Mouse (Mus musculus) embryonic facial prominence, embryonic 12.5 days (tissue): ENCODE data around the gene Cmtm8. TPM values are rescaled to one million over a fixed set of nuclear protein-coding genes. Genes with fewer than 3 reads are reported as not detected.

Experiments used
- ATAC-seq: fragments of 200-750 bp; cut with Nextera tagmentation; 2 replicates; pipeline ENCODE4 v1.8.0; 2017; ENCODE audit not compliant: insufficient number of reproducible peaks, insufficient read depth, low FRiP score, low TSS enrichment
- H3K27ac ChIP-seq: fragments of 300-500 bp; sonication (generic); 2 replicates; pipeline ENCODE4 v1.5.1; 2016; ENCODE audit warnings: mild to moderate bottlenecking
- H3K27me3 ChIP-seq: fragments of 300-500 bp; sonication (generic); 2 replicates; pipeline ENCODE4 v1.6.1; 2016; ENCODE audit warnings: mild to moderate bottlenecking, moderate library complexity
- H3K36me3 ChIP-seq: fragments of 300-500 bp; sonication (generic); 2 replicates; pipeline ENCODE4 v1.6.1; 2016; ENCODE audit warnings: mild to moderate bottlenecking
- H3K4me1 ChIP-seq: fragments of 300-500 bp; sonication (generic); 2 replicates; pipeline ENCODE4 v1.6.1; 2016
- H3K4me2 ChIP-seq: fragments of 300-500 bp; sonication (generic); replicated peaks from 2 replicates; pipeline ENCODE4 v1.6.1; 2016; ENCODE audit warnings: mild to moderate bottlenecking, moderate library complexity
- H3K4me3 ChIP-seq: fragments of 300-500 bp; sonication (generic); 2 replicates; pipeline ENCODE4 v1.5.1; 2016; ENCODE audit warnings: mild to moderate bottlenecking
- H3K9ac ChIP-seq: fragments of 300-500 bp; sonication (generic); 2 replicates; pipeline ENCODE4 v1.6.1; 2016; ENCODE audit warnings: mild to moderate bottlenecking, moderate library complexity
- H3K9me3 ChIP-seq: fragments of 300-500 bp; sonication (generic); 2 replicates; pipeline ENCODE4 v1.6.1; 2016; ENCODE audit warnings: mild to moderate bottlenecking, moderate library complexity
- WGBS: fragments of 180-500 bp; shearing (Covaris S2); methylation state at CpG from one replicate; pipeline ENCODE4 v1.1.7; 2016; 5-methylcytosine and 5-hydroxymethylcytosine counted together
- polyA plus RNA-seq: library from polyadenylated mRNA; unstranded; fragments of >200 nt; fragmentation: Nextera tagmentation; extraction: Ambion mirVana; gene quantifications from 2 replicates; pipeline ENCODE4 v1.2.1, GENCODE M21; 2016

Gene Cmtm8
- polyA plus RNA-seq, 1 experiment from 2014 or later = 14.2 TPM

DNA sequence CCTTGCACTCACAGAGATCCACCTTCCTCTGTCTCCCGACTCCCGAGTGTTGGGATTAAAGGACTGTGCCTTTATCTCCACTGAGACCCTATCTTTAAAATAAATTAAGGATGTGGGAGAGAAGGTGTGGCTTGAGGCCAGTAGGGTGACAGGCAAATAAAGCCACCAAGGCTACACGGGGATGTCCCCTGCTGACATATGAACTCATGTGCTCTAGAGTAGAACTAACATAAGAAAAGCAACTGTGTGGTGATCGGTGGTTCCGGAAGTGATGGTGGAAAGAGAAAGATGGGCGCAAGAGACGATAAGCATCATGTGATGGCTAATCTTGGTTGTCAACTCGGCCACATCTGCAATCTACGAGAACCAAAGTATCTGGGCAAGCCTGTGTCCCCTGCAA, 91.6 kb downstream of the Cmtm8 start:
- H3K27me3 ChIP-seq = no peaks in the 10 kb centered on the region
- H3K36me3 ChIP-seq = peaks cover 31% of the 10 kb centered on the region
- H3K9me3 ChIP-seq = no peaks in the 10 kb centered on the region
- no peak overlapping the region for H3K27ac ChIP-seq
- H3K4me2 ChIP-seq = no peak overlapping the region
- no peak overlapping the region for H3K4me3 ChIP-seq
- peaks cover 6% of the 10 kb centered on the region; the same call in 1 of the 2 replicates for H3K4me1 ChIP-seq
- ATAC-seq = no peak
- H3K9ac ChIP-seq = peak overlapping the region; percentile 60; the same call in 1 of the 2 replicates
- WGBS = 73% methylated on average over 9 of the region's 9 CpGs

DNA sequence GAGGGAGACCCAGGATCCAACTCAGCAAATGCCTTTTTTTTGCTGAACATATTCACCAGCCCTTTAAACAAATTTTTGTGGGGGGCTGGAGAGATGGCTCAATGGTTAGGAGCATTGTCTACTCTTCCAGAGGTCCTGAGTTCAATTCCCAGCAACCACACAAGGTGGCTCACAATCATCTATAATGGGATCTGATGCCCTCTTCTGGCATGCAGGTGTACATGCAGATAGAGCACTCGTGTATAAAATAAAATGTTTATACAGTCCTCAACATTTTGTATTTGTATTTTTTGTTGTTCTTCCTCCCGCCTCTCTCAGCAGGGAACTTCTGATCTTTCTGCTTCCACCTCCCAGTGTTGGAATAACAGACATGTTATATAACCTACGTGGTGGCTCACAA, 92.4 kb downstream of the Cmtm8 start:
- H3K9me3 ChIP-seq = no peaks in the 10 kb centered on the region
- no peak overlapping the region for H3K27ac ChIP-seq
- H3K36me3 ChIP-seq = peaks cover 30% of the 10 kb centered on the region
- no peak overlapping the region for H3K9ac ChIP-seq
- peaks cover 6% of the 10 kb centered on the region; the same call in 1 of the 2 replicates for H3K4me1 ChIP-seq
- no peaks in the 10 kb centered on the region for H3K27me3 ChIP-seq
- H3K4me2 ChIP-seq = no peak overlapping the region
- no peak for ATAC-seq
- H3K4me3 ChIP-seq = no peak overlapping the region
- WGBS = 83% methylated on average over 3 of the region's 3 CpGs

DNA sequence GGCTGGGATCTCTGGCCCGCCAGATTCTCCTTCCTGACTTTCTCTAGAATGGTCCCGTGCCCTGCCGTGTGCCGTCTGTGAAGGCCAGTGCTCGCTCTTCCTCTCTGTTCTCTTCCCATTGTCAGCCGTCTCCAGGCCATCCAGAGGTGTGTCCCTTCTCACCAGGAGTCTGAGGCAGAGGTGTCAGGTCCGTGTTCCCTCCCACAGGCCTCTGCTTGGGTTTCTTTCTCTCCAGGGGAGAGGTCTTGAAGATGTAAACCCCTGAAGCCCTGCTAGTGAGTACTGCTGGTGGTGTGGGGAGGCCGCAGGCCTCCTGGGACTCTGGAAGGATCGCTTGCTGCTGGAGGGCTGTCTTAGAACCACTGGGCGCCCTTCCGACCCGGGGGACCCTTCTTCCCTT, 96.5 kb downstream of the Cmtm8 start:
- Histone ChIP-seq H3K9me3 (no peaks in the 10 kb centered on the region), H3K36me3 (peaks cover 35% of the 10 kb centered on the region), H3K27me3 (no peaks in the 10 kb centered on the region), H3K4me3 (no peak overlapping the region), H3K27ac (no peak overlapping the region), H3K4me1 (no peaks in the 10 kb centered on the region), H3K9ac (no peak overlapping the region), H3K4me2 (no peak overlapping the region)
- WGBS = 86% methylated on average over 12 of the region's 12 CpGs
- no peak for ATAC-seq

DNA sequence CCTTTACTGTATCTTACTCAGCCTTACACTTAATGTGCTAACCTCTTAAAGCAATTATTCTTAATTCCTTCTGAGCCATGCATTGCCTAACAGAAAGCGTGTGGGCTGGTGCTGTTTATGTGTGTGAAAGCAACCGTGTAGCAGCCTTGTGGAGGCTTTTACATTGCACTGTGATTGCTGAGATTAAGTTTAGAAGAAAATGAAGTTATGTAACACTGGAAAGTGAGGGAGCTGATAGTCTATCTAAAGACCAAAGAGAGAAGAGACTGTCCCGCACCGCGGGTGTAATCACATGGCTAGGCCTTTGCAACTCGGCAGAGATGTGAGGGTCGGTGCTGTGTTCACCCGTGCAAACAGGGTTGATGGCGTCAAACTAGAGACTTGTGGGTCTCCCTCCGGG, 96.9 kb downstream of the Cmtm8 start:
- Histone ChIP-seq H3K9ac (no peak overlapping the region), H3K27ac (no peak overlapping the region), H3K9me3 (no peaks in the 10 kb centered on the region), H3K4me3 (no peak overlapping the region), H3K4me1 (no peaks in the 10 kb centered on the region), H3K4me2 (no peak overlapping the region), H3K27me3 (no peaks in the 10 kb centered on the region), H3K36me3 (peaks cover 35% of the 10 kb centered on the region)
- no peak for ATAC-seq
- WGBS = 90% methylated on average over 10 of the region's 10 CpGs

DNA sequence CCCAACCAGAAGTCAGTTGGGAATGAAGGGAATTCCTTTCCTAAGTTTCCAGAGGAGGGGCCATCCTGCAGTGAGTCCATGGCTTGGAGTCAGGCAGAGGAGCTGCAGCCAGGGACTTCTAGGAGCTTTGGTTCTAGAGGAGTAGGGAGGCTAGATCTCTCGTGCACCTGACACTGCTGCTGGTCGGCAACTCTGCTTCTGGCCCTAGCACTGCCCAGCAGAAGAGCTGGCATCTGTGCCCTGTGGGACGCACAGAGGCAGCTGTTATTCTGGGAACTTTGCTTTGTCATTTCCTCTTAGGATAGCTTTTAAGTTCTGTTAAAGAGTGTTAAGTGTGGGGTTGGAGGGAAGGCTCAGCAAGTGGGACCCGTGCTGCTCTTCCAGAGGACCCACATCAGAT, 98.3 kb downstream of the Cmtm8 start:
- Histone ChIP-seq H3K4me1 (no peaks in the 10 kb centered on the region), H3K27ac (no peak overlapping the region), H3K9ac (no peak overlapping the region), H3K4me2 (no peak overlapping the region), H3K27me3 (no peaks in the 10 kb centered on the region), H3K36me3 (peaks cover 35% of the 10 kb centered on the region), H3K4me3 (no peak overlapping the region), H3K9me3 (no peaks in the 10 kb centered on the region)
- ATAC-seq = no peak
- WGBS = 72% methylated on average over 4 of the region's 4 CpGs

DNA sequence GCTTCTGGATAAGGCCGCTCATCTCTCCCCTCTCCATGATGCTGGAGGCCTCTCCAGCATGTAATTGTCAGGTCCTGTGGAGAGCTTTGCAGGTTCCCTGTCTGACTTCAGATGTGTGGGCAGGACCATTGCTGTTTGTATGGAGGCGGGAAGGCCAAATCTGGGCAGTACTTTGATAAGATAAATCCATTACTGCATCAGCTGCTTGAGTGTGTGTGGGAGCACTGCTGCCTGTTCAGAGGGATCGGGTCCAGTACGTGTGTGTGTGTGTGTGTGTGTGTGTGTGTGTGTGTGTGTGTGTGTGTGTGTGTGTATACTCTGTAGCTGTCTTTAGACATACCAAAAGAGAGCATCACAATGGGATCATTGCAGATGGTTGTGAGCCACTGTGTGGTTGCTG, 98.8 kb downstream of the Cmtm8 start:
- Histone ChIP-seq H3K4me3 (no peak overlapping the region), H3K27ac (no peak overlapping the region), H3K36me3 (peaks cover 39% of the 10 kb centered on the region), H3K4me2 (no peak overlapping the region), H3K4me1 (no peaks in the 10 kb centered on the region), H3K9me3 (no peaks in the 10 kb centered on the region), H3K9ac (no peak overlapping the region), H3K27me3 (no peaks in the 10 kb centered on the region)
- WGBS = 92% methylated on average over 4 of the region's 4 CpGs
- no peak for ATAC-seq

DNA sequence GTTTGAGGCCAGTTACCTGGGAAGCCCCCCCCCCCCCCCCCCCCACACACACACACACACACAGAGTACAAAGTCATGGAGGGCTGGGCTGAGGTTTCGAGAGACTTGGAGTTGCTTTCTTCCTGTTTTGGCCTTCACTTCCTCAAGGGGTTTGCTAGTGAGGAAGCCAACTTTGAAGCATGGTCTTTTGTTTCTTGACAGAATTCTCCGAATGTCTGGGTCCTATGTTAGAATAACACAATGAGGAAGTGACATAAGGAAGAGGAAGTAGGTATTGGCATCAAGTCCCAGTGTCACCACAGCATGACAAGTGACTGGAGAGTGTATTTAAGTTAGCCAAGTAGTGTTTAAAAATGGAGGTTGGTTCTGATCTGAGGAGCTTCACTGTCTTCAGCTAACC, 101.2 kb downstream of the Cmtm8 start:
- Histone ChIP-seq H3K9ac (no peak overlapping the region), H3K27me3 (no peaks in the 10 kb centered on the region), H3K9me3 (no peaks in the 10 kb centered on the region), H3K4me3 (no peak overlapping the region), H3K4me2 (no peak overlapping the region), H3K4me1 (no peaks in the 10 kb centered on the region), H3K36me3 (peaks cover 35% of the 10 kb centered on the region), H3K27ac (no peak overlapping the region)
- ATAC-seq = no peak
- 88% methylated on average over 2 of the region's 2 CpGs for WGBS

DNA sequence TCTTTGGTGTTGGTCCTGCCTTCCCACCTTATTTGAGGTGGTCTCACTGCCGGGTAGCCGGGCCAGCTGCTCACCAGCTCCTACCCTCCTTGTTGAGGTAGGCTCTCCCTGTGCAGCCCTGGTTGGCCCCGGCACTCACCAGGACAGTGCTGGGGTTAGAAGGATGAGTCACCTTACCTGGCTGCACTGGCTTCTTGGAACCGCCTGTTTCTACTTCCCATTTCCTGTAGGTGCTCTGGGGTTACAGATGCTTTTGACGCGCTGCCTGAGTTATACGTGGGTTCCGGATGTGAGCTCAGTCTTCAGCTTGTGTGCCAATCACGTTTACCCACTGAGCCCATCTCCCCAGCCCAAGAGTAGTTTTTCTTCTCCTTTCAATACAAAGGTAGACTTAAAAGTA, 103.6 kb downstream of the Cmtm8 start:
- H3K4me2 ChIP-seq = no peak overlapping the region
- ATAC-seq = no peak
- H3K36me3 ChIP-seq = peaks cover 19% of the 10 kb centered on the region
- H3K9me3 ChIP-seq = no peaks in the 10 kb centered on the region
- WGBS = 88% methylated on average over 9 of the region's 9 CpGs
- H3K4me3 ChIP-seq = no peak overlapping the region
- peaks cover 5% of the 10 kb centered on the region; the same call in 1 of the 2 replicates for H3K4me1 ChIP-seq
- no peak overlapping the region for H3K27ac ChIP-seq
- no peaks in the 10 kb centered on the region for H3K27me3 ChIP-seq
- no peak overlapping the region for H3K9ac ChIP-seq

Other genes starting within 250 kb of the Cmtm8 start
- gene Cnot10, start 204.0 kb downstream of the Cmtm8 start, polyA plus RNA-seq = 79.7 and 82.6 TPM in 2 replicates
- 77.9 and 89.4 TPM in 2 replicates for gene Dync1li1, start 155.4 kb downstream of the Cmtm8 start, polyA plus RNA-seq
- gene Cmtm6, start 113.0 kb downstream of the Cmtm8 start, polyA plus RNA-seq = 29.1 and 31.8 TPM in 2 replicates
- gene Cmtm7, start 62.3 kb downstream of the Cmtm8 start, polyA plus RNA-seq = 79.6 and 82.0 TPM in 2 replicates
- gene Gpd1l, start 89.8 kb upstream of the Cmtm8 start, polyA plus RNA-seq = 9.5 TPM in 2 replicates
- 2.9 TPM in 2 replicates for gene Osbpl10, start 134.4 kb upstream of the Cmtm8 start, polyA plus RNA-seq
- 394 and 429 TPM in 2 replicates for gene Rps27rt, start 138.6 kb upstream of the Cmtm8 start, polyA plus RNA-seq